Mouse (Mus musculus) lung, postnatal 0 days (tissue): ENCODE measurements around the gene Fam173b. TPM values are rescaled to one million over a fixed set of nuclear protein-coding genes. Genes with fewer than 3 reads are reported as not detected.

Experiments
- ATAC-seq: fragments of 200-750 bp; cut with Nextera tagmentation; 2 replicates; pipeline ENCODE4 v1.8.0; 2017; ENCODE audit warnings: moderate library complexity
- DNase-seq: peaks from one replicate; pipeline ENCODE4 v3.0.0-alpha.2; 2016; ENCODE audit warnings: low spot score
- H3K27ac ChIP-seq: fragments of 300-500 bp; sonication (generic); 2 replicates; pipeline ENCODE4 v1.5.1; 2014; ENCODE audit warnings: antibody characterized with exemption, mild to moderate bottlenecking, low read length, mixed read lengths
- H3K27me3 ChIP-seq: fragments of 300-500 bp; sonication (generic); replicated peaks from 2 replicates; pipeline ENCODE4 v1.6.1; 2014; ENCODE audit warnings: low read length, mixed read lengths; ENCODE audit not compliant: insufficient read depth
- H3K36me3 ChIP-seq: fragments of 300-500 bp; sonication (generic); 2 replicates; pipeline ENCODE4 v1.6.1; 2014; ENCODE audit warnings: low read length, mixed read lengths; ENCODE audit not compliant: insufficient read depth
- H3K4me1 ChIP-seq: fragments of 300-500 bp; sonication (generic); 2 replicates; pipeline ENCODE4 v1.6.1; 2014; ENCODE audit warnings: antibody characterized with exemption, low read depth, low read length, mixed read lengths; ENCODE audit not compliant: insufficient read depth
- H3K4me2 ChIP-seq: fragments of 300-500 bp; sonication (generic); replicated peaks from 2 replicates; pipeline ENCODE4 v1.6.1; 2014; ENCODE audit warnings: low read depth, mild to moderate bottlenecking, low read length, moderate library complexity, mixed read lengths
- H3K4me3 ChIP-seq: fragments of 300-500 bp; sonication (generic); 2 replicates; pipeline ENCODE4 v1.5.1; 2014; ENCODE audit warnings: low read depth, low read length
- H3K9ac ChIP-seq: fragments of 300-500 bp; sonication (generic); replicated peaks from 2 replicates; pipeline ENCODE4 v1.6.1; 2014; ENCODE audit warnings: low read depth, mild to moderate bottlenecking
- H3K9me3 ChIP-seq: fragments of 300-500 bp; sonication (generic); 2 replicates; pipeline ENCODE4 v1.6.1; 2016; ENCODE audit warnings: low read length, mixed read lengths
- CTCF ChIP-seq: IDR thresholded peaks from 2 replicates; pipeline ENCODE4 v1.5.1; 2016; ENCODE audit warnings: antibody characterized with exemption, mild to moderate bottlenecking
- EP300 ChIP-seq: IDR thresholded peaks from 2 replicates; pipeline ENCODE4 v1.6.1; 2016; ENCODE audit warnings: antibody characterized with exemption, mild to moderate bottlenecking, control low read depth
- WGBS: fragments of 180-500 bp; shearing (Covaris S2); extraction: QIAGEN DNeasy Blood & Tissue Kit; methylation state at CpG from one replicate; pipeline ENCODE4 v1.1.7; 2014; 5-methylcytosine and 5-hydroxymethylcytosine counted together
- polyA plus RNA-seq: library from polyadenylated mRNA; unstranded; fragments of >200 nt; fragmentation: Nextera tagmentation; extraction: Ambion mirVana; gene quantifications from 2 replicates; pipeline ENCODE4 v1.2.1, GENCODE M21; 2015

The Fam173b gene
- polyA plus RNA-seq, 1 experiment from 2014 or later, result 9.8 TPM

DNA sequence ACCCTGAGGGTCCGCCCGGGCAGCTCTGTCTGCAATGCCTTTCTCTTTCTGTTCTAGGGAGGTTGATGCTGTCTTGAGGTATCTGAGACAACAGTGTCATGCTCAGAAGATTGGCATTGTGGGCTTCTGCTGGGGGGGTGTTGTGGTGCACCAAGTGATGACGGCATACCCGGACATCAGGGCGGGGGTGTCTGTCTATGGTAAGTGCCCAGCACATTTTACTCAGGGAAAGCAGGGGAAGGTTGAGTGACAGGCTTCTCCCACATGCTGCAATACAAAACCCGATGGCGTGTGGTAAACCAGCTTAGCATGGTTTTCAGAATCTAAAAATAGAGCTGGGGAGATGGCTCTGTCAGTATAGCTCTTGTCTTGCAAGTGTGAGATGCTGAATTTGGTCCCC lies 16.4 kb upstream of the Fam173b start:
- no peaks in the 10 kb centered on the region; the same call in 1 of the 2 replicates for H3K36me3 ChIP-seq
- ATAC-seq, result no peak

DNA sequence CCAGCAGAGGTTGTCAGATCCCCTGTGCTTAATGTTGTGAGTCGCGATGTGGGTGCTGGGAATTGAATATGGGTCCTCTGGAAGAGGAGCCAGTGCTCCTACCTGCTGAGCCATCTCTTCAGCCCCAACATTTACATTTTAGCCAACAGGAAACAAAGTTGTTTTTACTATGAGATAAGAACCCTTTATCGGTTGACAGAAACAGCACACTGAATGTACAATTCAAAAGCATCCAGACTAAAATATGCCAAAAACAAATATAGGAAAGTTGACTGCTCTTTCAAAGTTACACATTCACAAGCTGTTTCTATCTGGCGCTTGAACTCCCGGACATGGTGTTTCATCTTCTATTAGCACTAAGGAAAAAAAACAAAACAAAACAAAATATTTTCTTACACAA lies 15.6 kb upstream of the Fam173b start:
- Histone ChIP-seq H3K4me3 (no peak overlapping the region), H3K27me3 (no peaks in the 10 kb centered on the region), H3K4me2 (no peak overlapping the region), H3K27ac (no peak overlapping the region), H3K9ac (no peak overlapping the region), H3K36me3 (peaks cover 5% of the 10 kb centered on the region; the same call in 1 of the 2 replicates), H3K4me1 (no peaks in the 10 kb centered on the region), H3K9me3 (no peaks in the 10 kb centered on the region)
- 73% methylated on average over 5 of the region's 5 CpGs for WGBS
- no peak for ATAC-seq
- TF ChIP-seq EP300 (no peak), CTCF (no peak)
- no peak for DNase-seq

More for the DNA sequence above, 16.4 kb upstream of the Fam173b start:
- H3K4me2 ChIP-seq, result no peak overlapping the region
- no peaks in the 10 kb centered on the region for H3K4me1 ChIP-seq
- no peak overlapping the region for H3K9ac ChIP-seq
- WGBS, result 74% methylated on average over 7 of the region's 7 CpGs
- no peak overlapping the region for H3K27ac ChIP-seq
- DNase-seq, result no peak
- TF ChIP-seq CTCF (no peak), EP300 (no peak)
- no peak overlapping the region for H3K4me3 ChIP-seq
- H3K27me3 ChIP-seq, result no peaks in the 10 kb centered on the region
- H3K9me3 ChIP-seq, result no peaks in the 10 kb centered on the region

DNA sequence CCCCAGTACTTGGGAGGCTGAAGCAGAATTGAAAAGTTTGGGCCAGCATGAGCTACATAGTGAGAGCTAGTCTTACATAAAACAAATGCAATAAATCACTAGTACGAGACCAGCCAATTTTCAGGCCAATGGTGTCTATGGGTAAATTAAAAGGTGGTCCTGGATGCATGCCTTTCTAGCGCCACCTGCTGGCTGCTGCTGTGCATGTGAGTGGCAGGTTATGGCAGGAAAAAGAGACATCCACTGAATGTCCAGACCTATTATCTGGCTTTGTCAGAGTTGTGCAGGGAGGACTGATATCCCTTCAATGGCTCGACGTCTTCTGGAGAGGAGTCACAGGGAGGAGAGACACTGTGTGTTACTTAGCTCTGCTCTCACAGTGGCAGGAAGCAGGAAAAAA lies 15.1 kb upstream of the Fam173b start:
- Histone ChIP-seq H3K27me3 (no peaks in the 10 kb centered on the region), H3K4me2 (no peak overlapping the region), H3K4me1 (no peaks in the 10 kb centered on the region), H3K9me3 (no peaks in the 10 kb centered on the region), H3K36me3 (peaks cover 5% of the 10 kb centered on the region; the same call in 1 of the 2 replicates), H3K9ac (no peak overlapping the region), H3K4me3 (no peak overlapping the region), H3K27ac (no peak overlapping the region)
- WGBS, result 4% methylated on average over 4 of the region's 4 CpGs
- no peak for TF ChIP-seq EP300
- TF ChIP-seq CTCF, result peak; percentile 99
- ATAC-seq (peak; percentile 54), DNase-seq (peak; percentile 85)

DNA sequence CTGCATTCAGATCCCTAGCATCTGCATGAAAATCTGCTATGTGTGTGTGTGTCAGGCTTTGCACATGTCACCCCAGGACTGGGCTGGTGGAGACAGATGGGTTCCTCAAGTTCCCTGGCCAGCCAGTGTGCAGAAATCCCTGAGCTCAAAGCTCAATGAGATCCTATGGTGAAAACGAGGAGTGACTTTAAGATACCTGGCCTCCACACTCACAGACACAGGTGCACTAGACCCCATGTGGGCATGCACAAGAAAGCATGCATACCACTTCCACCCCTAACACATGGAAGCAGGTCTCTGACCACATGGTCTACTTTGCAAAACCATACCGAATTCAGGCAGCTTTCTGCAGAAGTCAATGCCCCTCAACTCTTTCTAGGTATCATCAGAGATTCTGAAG lies 13.9 kb upstream of the Fam173b start:
- Histone ChIP-seq H3K9ac (no peak overlapping the region), H3K27me3 (no peaks in the 10 kb centered on the region), H3K9me3 (no peaks in the 10 kb centered on the region), H3K27ac (no peak overlapping the region), H3K36me3 (peaks cover 16% of the 10 kb centered on the region; the same call in 1 of the 2 replicates), H3K4me1 (no peaks in the 10 kb centered on the region), H3K4me2 (no peak overlapping the region), H3K4me3 (no peak overlapping the region)
- no peak for DNase-seq
- no peak for ATAC-seq
- no peak for TF ChIP-seq CTCF
- no peak for TF ChIP-seq EP300
- 71% methylated on average over 2 of the region's 2 CpGs for WGBS

DNA sequence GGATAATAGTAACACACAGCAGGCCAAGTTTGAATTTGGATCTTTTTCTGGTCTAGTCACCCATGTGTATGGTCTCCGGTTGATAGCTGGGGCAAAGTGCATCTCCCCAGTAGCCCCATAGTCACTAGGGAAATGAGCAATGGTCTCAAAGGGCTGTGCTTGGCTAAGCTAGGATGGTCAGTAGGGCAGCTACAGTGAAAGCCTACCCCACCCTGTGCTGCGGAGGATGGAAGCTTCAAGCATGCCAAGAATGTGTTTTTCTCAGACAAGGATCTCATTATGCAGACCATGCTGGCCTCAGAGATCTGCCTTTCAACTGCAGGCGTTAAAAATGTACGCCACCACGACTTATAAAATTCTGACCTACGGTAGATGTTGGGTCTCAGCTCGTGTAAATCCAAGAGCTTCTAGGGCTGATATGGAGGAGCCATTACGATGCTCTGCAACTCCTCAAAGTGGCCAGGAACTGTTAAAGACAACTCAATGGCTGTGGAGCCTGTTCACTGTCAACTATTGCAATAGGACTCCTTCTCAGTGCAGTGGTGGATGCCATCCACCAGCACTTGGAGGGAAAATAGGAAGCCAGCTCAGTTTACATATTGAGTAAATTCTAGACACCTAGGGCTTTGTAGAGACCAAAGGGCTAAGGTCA lies 12.5 kb upstream of the Fam173b start:
- no peak for DNase-seq
- H3K9ac ChIP-seq, result no peak overlapping the region
- TF ChIP-seq CTCF (no peak), EP300 (no peak)
- ATAC-seq, result no peak
- H3K4me2 ChIP-seq, result no peak overlapping the region
- no peaks in the 10 kb centered on the region for H3K27me3 ChIP-seq
- H3K4me1 ChIP-seq, result no peaks in the 10 kb centered on the region
- H3K4me3 ChIP-seq, result no peak overlapping the region
- WGBS, result 47% methylated on average over 8 of the region's 8 CpGs
- no peaks in the 10 kb centered on the region for H3K9me3 ChIP-seq
- no peak overlapping the region for H3K27ac ChIP-seq
- H3K36me3 ChIP-seq, result peaks cover 25% of the 10 kb centered on the region; the same call in 1 of the 2 replicates

DNA sequence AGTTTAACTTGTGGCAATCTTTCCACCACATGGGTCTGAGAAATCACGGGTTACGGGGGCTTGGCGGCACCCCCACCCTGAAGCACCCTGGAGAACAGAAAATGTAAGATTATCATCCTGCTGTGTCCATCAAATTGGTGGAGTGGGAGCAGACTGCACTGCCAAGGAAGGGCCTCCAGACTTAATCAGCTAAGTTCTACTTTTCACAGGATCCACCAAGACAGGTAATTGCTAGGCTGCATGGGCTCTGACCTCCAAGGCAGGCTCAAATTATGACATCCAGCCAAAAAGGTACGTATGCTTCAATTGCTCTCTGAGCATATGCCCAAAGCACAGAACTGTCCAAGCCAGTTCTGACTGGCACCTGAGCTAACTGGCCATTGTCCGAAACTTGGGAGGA lies 11.5 kb upstream of the Fam173b start:
- H3K9ac ChIP-seq, result no peak overlapping the region
- H3K9me3 ChIP-seq, result no peaks in the 10 kb centered on the region
- no peak for DNase-seq
- H3K36me3 ChIP-seq, result peaks cover 32% of the 10 kb centered on the region; the same call in 1 of the 2 replicates
- no peak overlapping the region for H3K4me2 ChIP-seq
- no peak overlapping the region for H3K27ac ChIP-seq
- H3K4me1 ChIP-seq, result no peaks in the 10 kb centered on the region
- no peak overlapping the region for H3K4me3 ChIP-seq
- TF ChIP-seq CTCF (no peak), EP300 (no peak)
- WGBS, result 95% methylated on average over 5 of the region's 5 CpGs
- ATAC-seq, result no peak
- no peaks in the 10 kb centered on the region for H3K27me3 ChIP-seq

DNA sequence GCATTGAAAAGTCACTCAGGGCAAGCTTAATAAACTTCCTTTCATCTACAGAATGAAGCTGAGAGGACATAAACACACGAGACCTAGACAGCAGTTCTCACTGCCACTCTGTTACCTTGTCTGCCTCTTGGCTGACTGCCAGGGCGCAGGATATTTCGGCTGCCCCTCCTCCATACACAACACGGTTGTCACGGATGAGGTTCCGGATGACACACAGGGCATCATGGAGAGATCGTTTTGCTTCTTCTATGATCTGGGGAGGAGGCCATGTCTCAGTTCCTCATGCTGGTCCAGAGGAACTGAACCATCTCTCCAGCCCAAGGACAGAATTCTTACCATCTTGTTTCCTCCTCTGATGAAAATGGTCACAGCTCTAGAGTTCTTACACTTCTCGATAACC lies 9.1 kb upstream of the Fam173b start:
- H3K36me3 ChIP-seq, result peaks cover 42% of the 10 kb centered on the region; the same call in 1 of the 2 replicates
- H3K27me3 ChIP-seq, result no peaks in the 10 kb centered on the region
- no peak overlapping the region for H3K27ac ChIP-seq
- no peaks in the 10 kb centered on the region for H3K9me3 ChIP-seq
- ATAC-seq (no peak), DNase-seq (no peak)
- H3K4me1 ChIP-seq, result no peaks in the 10 kb centered on the region
- no peak overlapping the region for H3K4me3 ChIP-seq
- WGBS, result 65% methylated on average over 8 of the region's 8 CpGs
- H3K9ac ChIP-seq, result no peak overlapping the region
- no peak overlapping the region for H3K4me2 ChIP-seq
- no peak for TF ChIP-seq CTCF
- no peak for TF ChIP-seq EP300
